Mouse (Mus musculus) CD4-positive, CD25-positive, alpha-beta regulatory T cell, adult 4 months (primary cell): ENCODE data around the gene 5031439G07Rik. TPM values are rescaled to one million over a fixed set of nuclear protein-coding genes. Genes with fewer than 3 reads are reported as not detected.

Experiments used
- ATAC-seq: one replicate; pipeline ENCODE4 v1.8.0; 2017
- polyA plus RNA-seq, 2 experiments: library from polyadenylated mRNA; unstranded; fragments of 100-300 nt; shearing (Covaris generic); gene quantifications; one replicate each; pipeline ENCODE4 v1.2.1; 2017

5031439G07Rik gene
- polyA plus RNA-seq, 2 experiments from 2014 or later: 1.4 to 2.0 TPM

GRCm38 (mm10) chr15:84950053-84950452 lies 38.3 kb downstream of the 5031439G07Rik start:
- no peak for ATAC-seq

- ATAC-seq: no peak
These were observed 39.4 kb downstream of the 5031439G07Rik start for GRCm38 (mm10) chr15:84948990-84949389.

DNA sequence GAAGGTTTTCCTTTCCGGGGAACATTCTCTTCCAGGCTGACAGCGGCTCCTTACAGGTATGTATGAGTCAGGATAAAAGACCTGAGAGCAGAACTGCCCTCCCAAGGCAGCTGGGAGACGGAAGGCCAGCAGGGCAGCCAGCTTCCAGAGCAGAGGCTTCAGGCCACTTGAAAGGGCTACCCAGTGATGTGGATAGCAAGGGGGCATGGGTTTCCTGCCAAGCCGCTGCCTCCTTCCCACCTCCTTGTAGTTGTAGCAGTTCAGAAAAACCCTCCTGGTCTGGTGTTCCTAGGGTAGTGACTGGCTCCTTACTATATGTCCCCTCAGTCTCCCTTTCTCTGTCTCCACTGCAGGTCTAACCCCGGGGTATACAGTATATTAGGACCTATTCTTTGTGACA lies 44.0 kb downstream of the 5031439G07Rik start:
- no peak for ATAC-seq

DNA sequence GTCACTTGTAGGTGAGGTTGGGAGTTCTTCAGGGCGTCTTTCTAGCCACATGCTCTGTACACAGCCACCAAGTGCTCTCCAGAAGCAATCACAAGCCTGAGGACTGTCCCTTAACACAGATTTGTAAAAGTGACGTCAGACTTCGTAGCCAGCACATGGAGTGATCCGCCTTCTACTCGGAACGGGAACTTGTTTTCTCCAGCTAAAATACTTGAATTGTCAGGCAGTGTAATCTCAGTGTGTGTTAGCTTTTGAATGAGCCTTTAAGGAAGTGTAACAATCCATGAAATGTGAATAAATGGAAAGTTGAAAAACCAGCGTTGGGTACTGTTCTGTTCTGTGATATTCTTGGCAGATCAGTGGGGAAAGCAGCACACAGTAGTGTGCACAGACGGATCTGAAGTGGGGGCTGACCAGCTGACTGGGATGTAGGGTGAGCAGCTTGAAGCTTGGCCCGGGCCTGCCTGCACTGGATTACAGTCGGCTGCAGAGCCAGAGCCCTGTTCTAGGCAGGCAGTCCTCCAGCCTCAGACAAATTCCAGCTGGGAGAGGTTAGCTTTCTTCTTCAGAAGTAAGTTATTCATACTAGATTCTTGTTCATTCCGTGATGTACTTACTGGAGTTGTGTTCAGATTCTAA lies 45.6 kb downstream of the 5031439G07Rik start:
- no peak for ATAC-seq

GRCm38 (mm10) chr15:84940102-84940501 lies 48.2 kb downstream of the 5031439G07Rik start:
- ATAC-seq: no peak

DNA sequence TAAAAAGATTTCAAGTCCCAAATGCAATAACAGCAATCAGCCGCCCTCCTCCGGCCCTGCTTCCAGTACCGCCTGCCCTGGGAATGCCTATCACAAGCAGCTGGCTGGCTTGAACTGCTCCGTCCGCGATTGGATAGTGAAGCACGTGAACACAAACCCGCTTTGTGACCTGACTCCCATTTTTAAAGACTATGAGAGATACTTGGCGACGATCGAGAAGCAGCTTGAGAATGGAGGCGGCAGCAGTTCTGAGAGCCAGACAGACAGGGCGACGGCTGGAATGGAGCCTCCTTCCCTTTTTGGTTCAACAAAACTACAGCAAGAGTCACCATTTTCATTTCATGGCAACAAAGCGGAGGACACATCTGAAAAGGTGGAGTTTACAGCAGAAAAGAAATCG lies 53.5 kb downstream of the 5031439G07Rik start:
- no peak for ATAC-seq

DNA sequence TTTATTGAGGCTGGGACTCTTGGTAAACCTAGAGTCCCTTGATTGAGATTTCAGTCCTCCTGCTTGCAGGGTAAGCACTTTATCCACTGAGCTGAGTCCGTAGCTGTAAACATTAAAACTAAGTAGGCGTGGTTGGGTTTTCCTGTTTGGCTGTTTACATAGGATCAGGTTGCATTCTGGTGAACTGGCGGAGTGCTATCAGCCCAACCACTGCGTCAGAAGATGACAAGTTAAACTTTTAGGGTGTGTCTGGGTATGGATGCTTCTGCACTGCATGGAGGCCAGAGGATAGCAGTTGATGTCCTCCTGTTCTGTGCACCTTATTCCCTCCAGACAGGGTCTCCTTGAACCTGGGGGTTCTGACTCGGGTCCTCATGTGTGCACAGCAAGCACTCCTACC lies 56.0 kb downstream of the 5031439G07Rik start:
- ATAC-seq: no peak

GRCm38 (mm10) chr15:84925495-84926018 lies 62.8 kb downstream of the 5031439G07Rik start:
- ATAC-seq: no peak

- ATAC-seq: no peak
These were observed 63.5 kb downstream of the 5031439G07Rik start for GRCm38 (mm10) chr15:84924781-84925315.

- ATAC-seq: peak; percentile 57
These were observed 64.7 kb downstream of the 5031439G07Rik start for GRCm38 (mm10) chr15:84923508-84924181.

DNA sequence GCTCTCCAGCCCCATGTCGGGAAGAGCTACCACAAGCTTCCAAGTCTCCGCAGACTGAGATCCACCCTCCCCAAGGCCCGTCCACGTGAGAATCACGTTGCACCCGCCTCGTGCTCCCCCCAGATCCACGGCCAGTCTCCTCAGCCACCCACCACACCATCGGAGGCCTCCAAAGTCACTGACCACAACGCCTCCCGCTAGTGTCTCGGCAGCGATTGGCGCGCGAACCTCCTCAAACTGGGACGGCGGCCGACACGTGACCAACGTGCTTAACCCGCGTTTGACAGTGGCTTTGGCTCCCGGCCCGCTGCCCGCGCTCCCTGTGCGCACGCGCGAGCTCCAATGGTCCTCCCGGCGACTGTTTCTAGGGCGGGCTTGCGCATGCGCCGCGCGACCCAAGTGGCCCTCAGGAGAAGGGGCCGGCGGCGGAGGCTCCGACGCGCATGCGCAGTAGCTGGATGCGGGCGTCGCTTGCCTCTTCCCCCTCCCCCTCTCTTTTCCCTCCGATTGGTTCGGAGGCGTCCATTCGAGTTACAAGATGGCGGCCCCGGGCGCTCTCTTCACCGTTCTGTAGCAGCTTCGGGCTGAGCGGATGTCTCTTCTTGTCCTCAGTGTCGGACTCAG lies 65.4 kb downstream of the 5031439G07Rik start, which contains the start of gene Nup50:
Gene Nup50, plus strand, starts transcription at position 528 of the 624 bp plus-strand sequence.
- ATAC-seq: peak; percentile 81

- no peak for ATAC-seq
These were observed 68.4 kb downstream of the 5031439G07Rik start, which contains the start of gene Gm29666 for GRCm38 (mm10) chr15:84919938-84920337. Gene Gm29666, minus strand, starts transcription at chr15:84920038.

DNA sequence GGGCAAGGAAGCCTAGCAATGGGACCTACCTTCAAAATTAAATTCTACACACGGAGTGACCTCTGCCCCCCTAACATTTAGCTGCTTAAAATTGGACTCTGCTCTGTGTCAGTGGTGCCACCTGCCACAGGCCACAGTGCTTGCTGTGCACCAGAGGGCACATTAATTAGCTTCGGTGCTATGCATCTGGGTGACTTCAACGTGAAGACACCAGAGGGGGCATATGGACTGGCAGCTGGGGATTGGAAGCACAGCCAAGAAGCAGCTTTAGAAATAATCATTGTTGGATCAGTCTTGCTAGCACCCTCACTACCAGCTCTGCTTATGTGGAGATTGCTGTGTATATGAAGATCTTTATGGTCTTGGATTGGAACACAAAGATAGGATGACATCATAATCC lies 75.2 kb downstream of the 5031439G07Rik start:
- no peak for ATAC-seq

- no peak for ATAC-seq
These were observed 84.4 kb downstream of the 5031439G07Rik start for GRCm38 (mm10) chr15:84903843-84904385.

- ATAC-seq: no peak
These were observed 90.3 kb downstream of the 5031439G07Rik start for GRCm38 (mm10) chr15:84898077-84898476.

DNA sequence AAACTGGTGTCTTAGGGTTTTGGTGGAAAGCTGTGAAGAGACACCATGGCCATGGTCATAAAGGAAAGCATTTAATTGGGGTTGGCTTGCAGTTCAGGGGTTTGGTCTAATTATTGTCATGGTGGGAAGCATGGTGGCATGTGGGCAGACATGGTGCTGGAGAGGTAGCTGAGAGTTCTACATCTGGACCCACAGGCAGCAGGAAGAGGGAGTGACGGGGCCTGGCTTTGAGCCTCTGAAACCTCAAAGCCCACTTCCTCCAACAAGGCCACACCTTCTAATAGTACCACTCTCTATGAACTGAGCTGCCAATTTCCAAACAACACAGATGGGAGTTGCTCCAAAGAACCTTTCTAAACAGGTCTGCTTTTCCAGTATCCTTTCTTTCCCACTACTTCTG lies 91.7 kb downstream of the 5031439G07Rik start:
- peak; percentile 77 for ATAC-seq

GRCm38 (mm10) chr15:84896216-84896615 lies 92.1 kb downstream of the 5031439G07Rik start:
- peak; percentile 60 for ATAC-seq

Other genes with a start within 250 kb of the 5031439G07Rik start
- gene Phf21b, start 132.5 kb downstream of the 5031439G07Rik start, polyA plus RNA-seq: 1 to 10 TPM in 1 of 2 experiments, under 1 TPM in 1; 0.96 to 1.9 TPM
- under 1 TPM; 0.44 to 0.68 TPM for gene Gm29666, start 68.5 kb downstream of the 5031439G07Rik start, polyA plus RNA-seq
- gene Nup50, start 65.1 kb downstream of the 5031439G07Rik start, polyA plus RNA-seq: 10 to 100 TPM; 25.6 to 25.7 TPM
- not detected for gene Upk3a, start 28.6 kb upstream of the 5031439G07Rik start, polyA plus RNA-seq
- 10 to 100 TPM; 38.3 to 46.1 TPM for gene Fam118a, start 40.4 kb upstream of the 5031439G07Rik start, polyA plus RNA-seq
- under 1 TPM in 1 of 2 experiments, not detected in 1; 0.08 TPM for gene Smc1b, start 143.4 kb upstream of the 5031439G07Rik start, polyA plus RNA-seq
- not detected for gene Ribc2, start 143.5 kb upstream of the 5031439G07Rik start, polyA plus RNA-seq
- gene Fbln1, start 217.4 kb upstream of the 5031439G07Rik start, polyA plus RNA-seq: not detected